Mouse (Mus musculus) heart, adult 10 weeks (tissue): ENCODE measurements around the gene Hmox1. TPM values are rescaled to one million over a fixed set of nuclear protein-coding genes. Genes with fewer than 3 reads are reported as not detected.

Experiments
- polyA plus RNA-seq: library from polyadenylated mRNA; stranded (reverse); fragments of 350-450 nt; fragmentation: Illumina TruSeq; extraction: RNeasy Lipid Tissue Mini Kit (QIAGEN cat#74804); gene quantifications from one replicate; pipeline ENCODE4 v1.2.3, GENCODE M21; 2014; ENCODE audit warnings: low read depth, low replicate concordance

The Hmox1 gene
- 15.2 TPM for polyA plus RNA-seq

DNA sequence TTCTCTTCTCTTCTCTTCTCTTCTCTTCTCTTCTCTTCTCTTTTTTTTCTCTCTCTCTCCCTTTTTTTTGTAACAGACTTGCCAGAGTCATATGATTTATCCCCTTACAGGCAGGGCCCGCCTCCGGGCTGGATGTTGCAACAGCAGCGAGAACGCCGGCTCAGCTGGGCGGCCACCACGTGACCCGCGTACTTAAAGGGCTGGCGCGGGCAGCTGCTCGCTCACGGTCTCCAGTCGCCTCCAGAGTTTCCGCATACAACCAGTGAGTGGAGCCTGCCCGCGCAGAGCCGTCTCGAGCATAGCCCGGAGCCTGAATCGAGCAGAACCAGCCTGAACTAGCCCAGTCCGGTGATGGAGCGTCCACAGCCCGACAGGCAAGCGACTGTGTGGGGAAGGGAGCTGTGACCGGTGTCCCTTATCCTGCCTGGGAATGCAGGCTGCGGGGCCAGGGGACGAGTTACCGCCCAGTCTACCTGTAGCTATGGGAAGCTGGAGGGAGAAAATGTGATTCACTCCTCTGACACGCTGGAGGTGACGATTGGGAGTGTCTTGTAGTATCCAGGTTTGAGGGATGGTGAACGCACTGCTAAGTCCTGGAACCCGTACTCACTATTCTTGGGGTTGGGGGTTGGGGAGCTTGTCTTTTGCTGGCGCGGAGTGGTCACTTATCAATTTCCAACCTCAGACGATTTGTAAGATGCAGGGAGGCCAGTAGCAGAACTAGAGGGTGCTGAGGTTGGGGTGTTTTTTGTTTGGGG is at the start of gene Hmox1:
Hmox1 (plus strand) TSS at position 223 of the 758 bp plus-strand sequence.

DNA sequence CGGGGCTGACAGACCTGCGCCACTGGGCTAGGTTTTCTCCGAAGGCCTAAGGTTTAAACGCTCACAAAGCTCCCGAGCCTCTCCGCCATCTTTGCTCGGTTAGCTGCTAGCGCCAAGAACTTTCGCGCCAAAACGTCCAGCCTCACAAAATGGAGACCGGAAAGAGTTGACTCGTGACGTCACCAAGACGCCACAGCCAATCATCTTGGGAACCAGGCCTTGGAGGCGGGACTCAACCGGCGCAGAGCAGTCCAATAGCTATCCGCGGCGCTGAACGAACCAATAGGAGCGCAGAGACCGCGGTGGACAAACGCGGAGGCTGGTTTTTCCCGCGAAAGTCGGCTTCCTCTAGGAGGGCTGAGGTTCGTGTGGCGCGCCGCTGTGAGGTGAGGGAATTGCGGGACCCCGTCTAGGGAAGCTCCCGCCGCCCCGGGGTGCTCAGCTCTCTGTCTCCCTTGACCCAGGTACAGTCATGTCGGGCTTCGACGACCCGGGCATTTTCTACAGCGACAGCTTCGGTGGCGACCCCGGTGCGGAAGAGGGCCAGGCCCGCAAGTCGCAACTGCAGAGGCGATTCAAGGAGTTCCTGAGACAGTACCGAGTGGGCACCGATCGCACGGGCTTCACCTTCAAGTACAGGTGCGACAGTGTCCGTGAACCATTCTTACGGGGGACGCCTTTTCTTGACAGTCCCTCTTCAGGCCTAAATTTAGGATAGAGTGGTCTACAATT is 16.0 kb downstream of the Hmox1 start, which contains the start of gene Mcm5:
Mcm5 (plus strand) TSS at position 334 of the 732 bp plus-strand sequence.

Other genes with a start within 250 kb of the Hmox1 start
- not detected for gene Isx, start 220.4 kb upstream of the Hmox1 start, polyA plus RNA-seq
- gene Hmgxb4, start 100.3 kb upstream of the Hmox1 start, polyA plus RNA-seq = 11.5 TPM
- 96.7 TPM for gene Tom1, start 59.9 kb upstream of the Hmox1 start, polyA plus RNA-seq
- gene Mcm5, start 15.9 kb downstream of the Hmox1 start, polyA plus RNA-seq = 3.1 TPM
- 3.3 TPM for gene Rasd2, start 120.3 kb downstream of the Hmox1 start, polyA plus RNA-seq